In the genomic region with DNA sequence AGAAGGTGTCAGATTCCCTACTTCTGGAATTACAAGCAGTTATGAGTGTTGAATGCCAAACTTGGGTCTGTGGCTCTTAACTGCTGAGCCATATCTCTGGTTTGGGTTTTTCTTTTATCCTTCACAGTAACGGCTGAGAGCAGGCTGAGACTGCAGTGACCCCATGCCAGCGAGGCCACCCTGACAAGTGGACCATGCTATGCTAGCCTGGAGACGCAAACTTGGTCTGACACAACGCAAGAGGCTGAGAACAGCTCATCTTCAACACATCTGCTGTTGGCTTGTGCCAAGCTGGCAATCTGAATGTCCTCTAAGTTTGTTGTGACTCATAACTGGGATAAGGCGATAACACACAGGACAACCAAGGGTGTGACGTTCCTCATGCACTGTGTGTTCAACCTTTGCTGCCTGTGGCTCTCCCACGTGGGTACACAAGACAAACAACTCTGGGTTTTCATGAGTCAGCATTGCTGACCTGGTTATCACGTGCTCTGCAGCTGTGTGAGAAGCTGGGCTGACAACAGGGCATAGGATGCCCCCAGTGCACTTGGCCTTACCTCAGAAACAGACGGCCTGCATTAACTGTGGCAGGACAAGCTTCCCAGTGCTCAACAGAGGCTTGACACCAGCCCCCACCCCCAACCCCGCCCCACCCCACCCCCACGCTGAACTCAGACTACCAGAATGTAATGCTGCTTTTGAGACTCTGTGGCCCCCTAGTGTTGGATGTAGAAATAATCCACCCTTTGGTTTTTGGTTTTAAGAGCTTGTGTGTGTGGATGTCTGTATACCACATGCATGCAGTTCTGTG, we compare ENCODE assay signal across 7 mouse cellular contexts. TPM values are rescaled to one million over a fixed set of nuclear protein-coding genes. Genes with fewer than 3 reads are reported as not detected.
A peak's percentile ranks its signal among the peaks of the same experiment; 100 is the strongest.
DNase-seq lines count a peak whose midpoint lies in the region; ATAC-seq and TF ChIP-seq lines count a peak whose summit lies in the region.

No protein-coding gene starts in this region.

- H3K4me1 ChIP-seq in G1E (ENCODE audit: insufficient read depth, low read depth, low read length) = peaks cover 41% of the 10 kb centered on the region

- peak; percentile 71 for DNase-seq in G1E (ENCODE audit: low spot score)
- DNase-seq in adrenal gland, postnatal 36 days = peak; percentile 61 to 70
- DNase-seq in fibroblast of lung, adult 2 months (ENCODE audit: low read depth) = peak; percentile 89
- DNase-seq in heart, postnatal 10 days = peak; percentile 70
- peak; percentile 75 to 89 for DNase-seq in kidney, postnatal 36 days
- peak; percentile 39 for DNase-seq in lung, postnatal 14 days
- DNase-seq in ovary, postnatal 36 days (ENCODE audit: low spot score) = peak; percentile 60

- intact Hi-C loops in heart, postnatal 10 days (cut with DNase I) = loop anchor here (1.0 kb wide), 1 partner anchor 61 kb away; no protein-coding TSS in a partner anchor

- H3K36me3 ChIP-seq in G1E (replicated peaks) = peaks cover 16% of the 10 kb centered on the region

- peak; percentile 93 for ATAC-seq in G1E (ENCODE audit: extremely low read depth, insufficient number of reproducible peaks, low FRiP score, poor library complexity, severe bottlenecking)

- TF ChIP-seq CTCF in G1E (IDR thresholded peaks at IDR 0.05; ENCODE audit: low read depth, low read length) = no peak

- peak overlapping the region; percentile 23; the same call in 1 of the 2 replicates for H3K4me3 ChIP-seq in G1E (ENCODE audit: low read depth, low read length)

- H3K27me3 ChIP-seq in G1E (ENCODE audit: insufficient read depth, low read length) = no peaks in the 10 kb centered on the region

- no peaks in the 10 kb centered on the region for H3K9me3 ChIP-seq in G1E (replicated peaks)

RNA-seq across cellular contexts. Expression of gene Atg14, which starts 36.9 kb away (rescaled TPM):
- total RNA-seq in G1E (2014; fragmentation: Nextera tagmentation) (8.1 and 10.9 TPM in 2 replicates), G1E (2017) (8.7 and 8.9 TPM in 2 replicates)
- 1.8 and 2.3 TPM in 2 replicates for polyA plus RNA-seq in G1E (2012)
- 10 to 100 TPM; 11.8 to 14.9 TPM for total RNA-seq in adrenal gland, postnatal 36 days (2021)
- total RNA-seq in heart, postnatal 10 days (2021) = 1 to 10 TPM; 7.6 to 9.3 TPM

Comparison
In these comparisons a context has a peak if more than half of its experiments do, and no peak if none do; other contexts are left out.
1. Peak in every context shown above with its lines: DNase-seq, ATAC-seq and H3K4me3 ChIP-seq.
2. DNase-seq: peak in every context shown above with its lines; median percentile 89 in fibroblast of lung, adult 2 months; 82 in kidney, postnatal 36 days; 71 in G1E; 70 in heart, postnatal 10 days; 66 in adrenal gland, postnatal 36 days; 60 in ovary, postnatal 36 days; 39 in lung, postnatal 14 days.